Mouse (Mus musculus) heart, embryonic 14.5 days (tissue): ENCODE results near the gene Tut1. TPM values are rescaled to one million over a fixed set of nuclear protein-coding genes. Genes with fewer than 3 reads are reported as not detected.
"Not testable (repeated sequence)": the region's sequence is repeated elsewhere in the genome, so short reads cannot be mapped to it uniquely, and the experiment has no call there.

Experiments
- ATAC-seq: fragments of 200-750 bp; cut with Nextera tagmentation; 2 replicates; pipeline ENCODE4 v1.8.0; 2017; ENCODE audit warnings: low read depth, moderate TSS enrichment; ENCODE audit not compliant: insufficient number of reproducible peaks, insufficient read depth, low FRiP score
- H3K27ac ChIP-seq, 2 experiments: fragments of 200-500 bp in 1 of 2; fragments of 300-500 bp in 1 of 2; sonication (generic) in 1 of 2; replicated peaks in 1 of 2; 2 replicates each; pipeline ENCODE4 v1.5.1; 2012 to 2014; ENCODE audit warnings: low read depth in 2 of 2, low read length in 2 of 2, control low read depth in 1 of 2, mild to moderate bottlenecking in 1 of 2, mixed read lengths in 1 of 2; ENCODE audit not compliant: control insufficient read depth in 1 of 2, insufficient read depth in 1 of 2
- H3K27me3 ChIP-seq: fragments of 300-500 bp; sonication (generic); 2 replicates; pipeline ENCODE4 v1.6.1; 2014; ENCODE audit warnings: mild to moderate bottlenecking, low read length, control low read depth; ENCODE audit not compliant: control insufficient read depth, insufficient read depth
- H3K36me3 ChIP-seq: fragments of 300-500 bp; sonication (generic); 2 replicates; pipeline ENCODE4 v1.6.1; 2014; ENCODE audit warnings: mild to moderate bottlenecking, control low read depth, low read length, mixed read lengths; ENCODE audit not compliant: control insufficient read depth, insufficient read depth
- H3K4me1 ChIP-seq, 2 experiments: fragments of 200-500 bp in 1 of 2; fragments of 300-500 bp in 1 of 2; sonication (generic) in 1 of 2; 2 replicates each; pipeline ENCODE4 v1.6.1; 2012 to 2014; ENCODE audit warnings: low read length in 2 of 2, control low read depth in 1 of 2, mixed read lengths in 1 of 2; ENCODE audit not compliant: control insufficient read depth in 2 of 2, insufficient read depth in 2 of 2
- H3K4me2 ChIP-seq: fragments of 300-500 bp; sonication (generic); 2 replicates; pipeline ENCODE4 v1.6.1; 2014; ENCODE audit warnings: mild to moderate bottlenecking, low read length
- H3K4me3 ChIP-seq, 2 experiments: fragments of 200-500 bp in 1 of 2; fragments of 300-500 bp in 1 of 2; sonication (generic) in 1 of 2; 2 replicates each; pipeline ENCODE4 v1.5.1; 2012 to 2014; ENCODE audit warnings: low read length in 2 of 2, mild to moderate bottlenecking in 2 of 2, control low read depth in 1 of 2, low read depth in 1 of 2, moderate library complexity in 1 of 2; ENCODE audit not compliant: control insufficient read depth in 1 of 2, insufficient read depth in 1 of 2
- H3K9ac ChIP-seq: fragments of 300-500 bp; sonication (generic); 2 replicates; pipeline ENCODE4 v1.6.1; 2014; ENCODE audit warnings: mild to moderate bottlenecking, low read length
- H3K9me3 ChIP-seq: fragments of 300-500 bp; sonication (generic); 2 replicates; pipeline ENCODE4 v1.6.1; 2016; ENCODE audit warnings: low read length, control low read depth; ENCODE audit not compliant: control insufficient read depth
- WGBS: fragments of 180-500 bp; shearing (Covaris S2); extraction: QIAGEN DNeasy Blood & Tissue Kit; methylation state at CpG from one replicate; pipeline ENCODE4 v1.1.7; 2014; 5-methylcytosine and 5-hydroxymethylcytosine counted together
- polyA plus RNA-seq: library from polyadenylated mRNA; unstranded; fragments of >200 nt; fragmentation: Nextera tagmentation; extraction: Ambion mirVana; gene quantifications from 2 replicates; pipeline ENCODE4 v1.2.1, GENCODE M21; 2014

Gene Tut1
- polyA plus RNA-seq, 1 experiment from 2014 or later, result 15.6 TPM

- peaks cover 36 to 75% of the 10 kb centered on the region in 2 experiments for H3K4me1 ChIP-seq
- no peaks in the 10 kb centered on the region for H3K27me3 ChIP-seq
- WGBS, result 95% methylated on average over 6 of the region's 6 CpGs
- peaks cover 26% of the 10 kb centered on the region for H3K36me3 ChIP-seq
- no peak overlapping the region for H3K9ac ChIP-seq
- H3K27ac ChIP-seq, result no peak overlapping the region
- H3K4me3 ChIP-seq, result no peak overlapping the region
- no peak overlapping the region for H3K4me2 ChIP-seq
- no peaks in the 10 kb centered on the region for H3K9me3 ChIP-seq
- no peak for ATAC-seq
Observed at GRCm38 (mm10) chr19:8996601-8997000, 43.0 kb downstream of the Tut1 start.

GRCm38 (mm10) chr19:8997546-8997945, 43.9 kb downstream of the Tut1 start:
- Histone ChIP-seq H3K27me3 (no peaks in the 10 kb centered on the region), H3K36me3 (peaks cover 36% of the 10 kb centered on the region), H3K27ac (peak overlapping the region; percentile 62 to 72), H3K9me3 (no peaks in the 10 kb centered on the region), H3K4me1 (peaks cover 27 to 65% of the 10 kb centered on the region in 2 experiments), H3K9ac (no peak overlapping the region), H3K4me3 (no peak overlapping the region), H3K4me2 (peak overlapping the region; percentile 39)
- 33% methylated on average over 4 of the region's 4 CpGs for WGBS
- peak; percentile 84 for ATAC-seq

- H3K4me2 ChIP-seq, result no peak overlapping the region
- no peak for ATAC-seq
- peaks cover 46% of the 10 kb centered on the region for H3K36me3 ChIP-seq
- H3K9ac ChIP-seq, result no peak overlapping the region
- H3K4me1 ChIP-seq, result peaks cover 18 to 56% of the 10 kb centered on the region in 2 experiments
- no peak overlapping the region for H3K4me3 ChIP-seq
- no peaks in the 10 kb centered on the region for H3K9me3 ChIP-seq
- WGBS, result 83% methylated on average over 6 of the region's 6 CpGs
- no peaks in the 10 kb centered on the region for H3K27me3 ChIP-seq
- H3K27ac ChIP-seq, result no peak overlapping the region
Observed at GRCm38 (mm10) chr19:8998546-8998945, 44.9 kb downstream of the Tut1 start.

GRCm38 (mm10) chr19:8999223-8999622, 45.6 kb downstream of the Tut1 start:
- no peak for ATAC-seq
- no peak overlapping the region for H3K27ac ChIP-seq

GRCm38 (mm10) chr19:9006915-9007314, 53.3 kb downstream of the Tut1 start:
- not testable (repeated sequence) for H3K4me1 ChIP-seq, H3K27ac ChIP-seq, H3K27me3 ChIP-seq, ATAC-seq, H3K4me2 ChIP-seq, H3K9ac ChIP-seq, H3K9me3 ChIP-seq, H3K4me3 ChIP-seq
- peaks cover 74% of the 10 kb centered on the region for H3K36me3 ChIP-seq
- WGBS, result 95% methylated on average over 2 of the region's 2 CpGs

More at GRCm38 (mm10) chr19:8999223-8999622, 45.6 kb downstream of the Tut1 start:
- Histone ChIP-seq H3K4me1 (peaks cover 18 to 50% of the 10 kb centered on the region in 2 experiments), H3K4me2 (no peak overlapping the region), H3K9me3 (no peaks in the 10 kb centered on the region), H3K9ac (no peak overlapping the region), H3K36me3 (peaks cover 52% of the 10 kb centered on the region), H3K27me3 (no peaks in the 10 kb centered on the region), H3K4me3 (no peak overlapping the region)
- 81% methylated on average over 4 of the region's 4 CpGs for WGBS

Other genes starting within 250 kb of the Tut1 start
- gene Slc3a2, start 230.5 kb upstream of the Tut1 start, polyA plus RNA-seq, result 62.2 and 65.7 TPM in 2 replicates
- 49.7 and 50.5 TPM in 2 replicates for gene Wdr74, start 218.0 kb upstream of the Tut1 start, polyA plus RNA-seq
- 1.2 TPM in 1 of 2 replicates, not detected in the other for gene 1700092M07Rik, start 213.1 kb upstream of the Tut1 start, polyA plus RNA-seq
- gene Stx5a, start 212.4 kb upstream of the Tut1 start, polyA plus RNA-seq, result 81.4 and 83.5 TPM in 2 replicates
- 101 and 105 TPM in 2 replicates for gene Nxf1, start 196.8 kb upstream of the Tut1 start, polyA plus RNA-seq
- 167 and 196 TPM in 2 replicates for gene Tmem223, start 182.9 kb upstream of the Tut1 start, polyA plus RNA-seq
- 59.0 and 69.7 TPM in 2 replicates for gene Tmem179b, start 179.4 kb upstream of the Tut1 start, polyA plus RNA-seq
- 10.8 and 10.9 TPM in 2 replicates for gene Taf6l, start 167.4 kb upstream of the Tut1 start, polyA plus RNA-seq
- gene Polr2g, start 155.3 kb upstream of the Tut1 start, polyA plus RNA-seq, result 128 and 146 TPM in 2 replicates
- 3.0 and 3.2 TPM in 2 replicates for gene Zbtb3, start 151.3 kb upstream of the Tut1 start, polyA plus RNA-seq
- 27.7 and 31.8 TPM in 2 replicates for gene Ttc9c, start 134.5 kb upstream of the Tut1 start, polyA plus RNA-seq
- 3.9 and 5.0 TPM in 2 replicates for gene Hnrnpul2, start 133.8 kb upstream of the Tut1 start, polyA plus RNA-seq
- gene AC129217.1, start 124.1 kb upstream of the Tut1 start, polyA plus RNA-seq, result 0.43 TPM in 1 of 2 replicates, not detected in the other
- 40.6 and 45.0 TPM in 2 replicates for gene Bscl2, start 116.4 kb upstream of the Tut1 start, polyA plus RNA-seq
- gene Gng3, start 114.7 kb upstream of the Tut1 start, polyA plus RNA-seq, result 1.0 and 2.3 TPM in 2 replicates
- gene Lrrn4cl, start 103.1 kb upstream of the Tut1 start, polyA plus RNA-seq, result 1.2 and 1.3 TPM in 2 replicates
- 118 and 123 TPM in 2 replicates for gene Ubxn1, start 82.4 kb upstream of the Tut1 start, polyA plus RNA-seq
- 67.4 and 78.2 TPM in 2 replicates for gene Uqcc3, start 72.9 kb upstream of the Tut1 start, polyA plus RNA-seq
- gene Lbhd1, start 70.1 kb upstream of the Tut1 start, polyA plus RNA-seq, result 48.3 and 51.5 TPM in 2 replicates
- gene Gm49403, start 69.9 kb upstream of the Tut1 start, polyA plus RNA-seq, result not detected in 2 replicates
- gene 1810009A15Rik, start 65.0 kb upstream of the Tut1 start, polyA plus RNA-seq, result 53.7 and 55.8 TPM in 2 replicates
- gene Gm49416, start 64.9 kb upstream of the Tut1 start, polyA plus RNA-seq, result not detected in 2 replicates
- gene Ints5, start 60.8 kb upstream of the Tut1 start, polyA plus RNA-seq, result 18.2 TPM in 2 replicates
- 48.0 and 54.6 TPM in 2 replicates for gene Ganab, start 55.8 kb upstream of the Tut1 start, polyA plus RNA-seq
- gene B3gat3, start 33.5 kb upstream of the Tut1 start, polyA plus RNA-seq, result 27.8 and 34.2 TPM in 2 replicates
- 0.94 and 1.6 TPM in 2 replicates for gene Rom1, start 24.5 kb upstream of the Tut1 start, polyA plus RNA-seq
- gene Eml3, start 24.3 kb upstream of the Tut1 start, polyA plus RNA-seq, result 9.0 TPM in 2 replicates
- 19.8 and 26.5 TPM in 2 replicates for gene Mta2, start 12.0 kb upstream of the Tut1 start, polyA plus RNA-seq
- 234 and 253 TPM in 2 replicates for gene Eef1g, start 13.2 kb downstream of the Tut1 start, polyA plus RNA-seq
- 29.4 and 30.6 TPM in 2 replicates for gene Ahnak, start 35.4 kb downstream of the Tut1 start, polyA plus RNA-seq
- gene Scgb1a1, start 134.1 kb downstream of the Tut1 start, polyA plus RNA-seq, result not detected in 2 replicates
- 11.8 and 15.2 TPM in 2 replicates for gene Asrgl1, start 181.8 kb downstream of the Tut1 start, polyA plus RNA-seq